Mouse (Mus musculus): Measurements from ENCODE around the gene Apol9a. TPM values are rescaled to one million over a fixed set of nuclear protein-coding genes. Genes with fewer than 3 reads are reported as not detected.

Apol9a gene
- polyA plus RNA-seq, 1 experiment from 2014 or later: not detected

- no peak for ATAC-seq (replicated peaks; ENCODE audit: low FRiP score)
- Histone ChIP-seq H3K9me3 (ENCODE audit: control insufficient read depth, low read length) (no peaks in the 10 kb centered on the region), H3K36me3 (ENCODE audit: control insufficient read depth, insufficient read depth, low read length) (no peaks in the 10 kb centered on the region), H3K4me1 (replicated peaks; ENCODE audit: control insufficient read depth, insufficient read depth, low read length) (peaks cover 27% of the 10 kb centered on the region), H3K27ac (ENCODE audit: low read depth, low read length) (no peak overlapping the region), H3K4me3 (ENCODE audit: low read depth, low read length) (no peak overlapping the region), H3K4me2 (ENCODE audit: low read depth, low read length, severe bottlenecking) (no peak overlapping the region), H3K27me3 (ENCODE audit: control insufficient read depth, insufficient read depth, low read length) (0 out of 2 replicates have a peak, but pooled peaks cover 2% of the 10 kb centered on the region), H3K9ac (ENCODE audit: low read length) (no peak overlapping the region)
- DNase-seq (ENCODE audit: low spot score): no peak
- WGBS: 92% methylated on average over 8 of the region's 8 CpGs
These were observed 51.0 kb downstream of the Apol9a start for GRCm38 (mm10) chr15:77359905-77360304.

GRCm38 (mm10) chr15:77359486-77359885, 51.4 kb downstream of the Apol9a start:
- Histone ChIP-seq H3K27me3 (ENCODE audit: control insufficient read depth, insufficient read depth, low read length) (0 out of 2 replicates have a peak, but pooled peaks cover 2% of the 10 kb centered on the region), H3K36me3 (ENCODE audit: control insufficient read depth, insufficient read depth, low read length) (no peaks in the 10 kb centered on the region), H3K9ac (ENCODE audit: low read length) (peak overlapping the region; percentile 70; the same call in 1 of the 2 replicates), H3K27ac (ENCODE audit: low read depth, low read length) (no peak overlapping the region), H3K4me2 (ENCODE audit: low read depth, low read length, severe bottlenecking) (no peak overlapping the region), H3K4me1 (replicated peaks; ENCODE audit: control insufficient read depth, insufficient read depth, low read length) (peaks cover 30% of the 10 kb centered on the region), H3K4me3 (ENCODE audit: low read depth, low read length) (no peak overlapping the region), H3K9me3 (ENCODE audit: control insufficient read depth, low read length) (no peaks in the 10 kb centered on the region)
- no peak for ATAC-seq (replicated peaks; ENCODE audit: low FRiP score)
- 70% methylated on average over 9 of the region's 9 CpGs for WGBS
- no peak for DNase-seq (ENCODE audit: low spot score)

GRCm38 (mm10) chr15:77359084-77359483, 51.9 kb downstream of the Apol9a start:
- 9% methylated on average over 6 of the region's 6 CpGs for WGBS
- Histone ChIP-seq H3K4me2 (ENCODE audit: low read depth, low read length, severe bottlenecking) (peak overlapping the region; percentile 54), H3K27me3 (ENCODE audit: control insufficient read depth, insufficient read depth, low read length) (0 out of 2 replicates have a peak, but pooled peaks cover 2% of the 10 kb centered on the region), H3K9me3 (ENCODE audit: control insufficient read depth, low read length) (no peaks in the 10 kb centered on the region), H3K36me3 (ENCODE audit: control insufficient read depth, insufficient read depth, low read length) (no peaks in the 10 kb centered on the region), H3K9ac (ENCODE audit: low read length) (peak overlapping the region; percentile 70), H3K4me3 (ENCODE audit: low read depth, low read length) (peak overlapping the region; percentile 22), H3K4me1 (replicated peaks; ENCODE audit: control insufficient read depth, insufficient read depth, low read length) (peaks cover 30% of the 10 kb centered on the region), H3K27ac (ENCODE audit: low read depth, low read length) (no peak overlapping the region)
- ATAC-seq (replicated peaks; ENCODE audit: low FRiP score) (peak; percentile 47), DNase-seq (ENCODE audit: low spot score) (no peak)

GRCm38 (mm10) chr15:77358320-77359040, 52.5 kb downstream of the Apol9a start:
- peak overlapping the region; percentile 54 for H3K4me2 ChIP-seq (ENCODE audit: low read depth, low read length, severe bottlenecking)
- H3K36me3 ChIP-seq (ENCODE audit: control insufficient read depth, insufficient read depth, low read length): no peaks in the 10 kb centered on the region
- no peak overlapping the region for H3K27ac ChIP-seq (ENCODE audit: low read depth, low read length)
- DNase-seq (ENCODE audit: low spot score): peak; percentile 93
- peak overlapping the region; percentile 70 for H3K9ac ChIP-seq (ENCODE audit: low read length)
- H3K4me3 ChIP-seq (ENCODE audit: low read depth, low read length): peak overlapping the region; percentile 22
- ATAC-seq (replicated peaks; ENCODE audit: low FRiP score): peak; percentile 84
- peaks cover 27% of the 10 kb centered on the region for H3K4me1 ChIP-seq (replicated peaks; ENCODE audit: control insufficient read depth, insufficient read depth, low read length)
- H3K9me3 ChIP-seq (ENCODE audit: control insufficient read depth, low read length): no peaks in the 10 kb centered on the region
- 5% methylated on average over 29 of the region's 29 CpGs for WGBS
- H3K27me3 ChIP-seq (ENCODE audit: control insufficient read depth, insufficient read depth, low read length): 0 out of 2 replicates have a peak, but pooled peaks cover 2% of the 10 kb centered on the region

GRCm38 (mm10) chr15:77356248-77356810, 54.6 kb downstream of the Apol9a start:
- 19% methylated on average over 11 of the region's 11 CpGs for WGBS
- Histone ChIP-seq H3K9ac (ENCODE audit: low read length) (no peak overlapping the region; the same call in 1 of the 2 replicates), H3K27me3 (ENCODE audit: control insufficient read depth, insufficient read depth, low read length) (0 out of 2 replicates have a peak, but pooled peaks cover 2% of the 10 kb centered on the region), H3K4me1 (replicated peaks; ENCODE audit: control insufficient read depth, insufficient read depth, low read length) (peaks cover 23% of the 10 kb centered on the region), H3K36me3 (ENCODE audit: control insufficient read depth, insufficient read depth, low read length) (no peaks in the 10 kb centered on the region), H3K4me2 (ENCODE audit: low read depth, low read length, severe bottlenecking) (no peak overlapping the region), H3K4me3 (ENCODE audit: low read depth, low read length) (no peak overlapping the region), H3K27ac (ENCODE audit: low read depth, low read length) (no peak overlapping the region), H3K9me3 (ENCODE audit: control insufficient read depth, low read length) (no peaks in the 10 kb centered on the region)
- ATAC-seq (replicated peaks; ENCODE audit: low FRiP score) (0 out of 2 replicates have a peak, but pooled peaks have one; percentile 32), DNase-seq (ENCODE audit: low spot score) (no peak)

GRCm38 (mm10) chr15:77354848-77355551, 55.9 kb downstream of the Apol9a start:
- no peaks in the 10 kb centered on the region for H3K36me3 ChIP-seq (ENCODE audit: control insufficient read depth, insufficient read depth, low read length)
- 67% methylated on average over 6 of the region's 6 CpGs for WGBS
- H3K4me3 ChIP-seq (ENCODE audit: low read depth, low read length): no peak overlapping the region
- H3K4me2 ChIP-seq (ENCODE audit: low read depth, low read length, severe bottlenecking): no peak overlapping the region
- no peak for ATAC-seq (replicated peaks; ENCODE audit: low FRiP score)
- 0 out of 2 replicates have a peak, but pooled peaks cover 2% of the 10 kb centered on the region for H3K27me3 ChIP-seq (ENCODE audit: control insufficient read depth, insufficient read depth, low read length)
- 0 out of 2 replicates have a peak overlapping the region, but pooled peaks have one; percentile 12 for H3K9ac ChIP-seq (ENCODE audit: low read length)
- H3K27ac ChIP-seq (ENCODE audit: low read depth, low read length): no peak overlapping the region
- no peaks in the 10 kb centered on the region for H3K9me3 ChIP-seq (ENCODE audit: control insufficient read depth, low read length)
- DNase-seq (ENCODE audit: low spot score): no peak
- peaks cover 23% of the 10 kb centered on the region for H3K4me1 ChIP-seq (replicated peaks; ENCODE audit: control insufficient read depth, insufficient read depth, low read length)

DNA sequence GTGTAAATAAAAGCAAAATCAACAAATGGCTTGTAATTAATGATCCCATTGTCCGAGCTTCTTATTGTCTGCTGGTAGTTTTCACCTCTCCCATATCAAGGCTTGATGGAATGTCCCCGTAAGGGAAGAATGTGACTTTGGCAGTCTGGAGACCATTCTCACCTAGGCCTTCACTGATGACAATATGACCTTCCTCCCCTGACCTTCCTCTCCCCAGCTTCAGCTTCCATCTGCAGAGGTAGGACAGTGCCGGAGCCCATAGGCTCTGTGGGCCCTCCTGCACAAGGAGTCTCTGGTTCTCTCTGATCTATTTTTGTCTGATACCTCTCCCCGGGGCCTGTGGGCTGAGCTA, 56.5 kb downstream of the Apol9a start:
- DNase-seq (ENCODE audit: low spot score) (no peak), ATAC-seq (replicated peaks; ENCODE audit: low FRiP score) (no peak)
- Histone ChIP-seq H3K9ac (ENCODE audit: low read length) (no peak overlapping the region), H3K4me1 (replicated peaks; ENCODE audit: control insufficient read depth, insufficient read depth, low read length) (peaks cover 22% of the 10 kb centered on the region), H3K27me3 (ENCODE audit: control insufficient read depth, insufficient read depth, low read length) (0 out of 2 replicates have a peak, but pooled peaks cover 2% of the 10 kb centered on the region), H3K36me3 (ENCODE audit: control insufficient read depth, insufficient read depth, low read length) (no peaks in the 10 kb centered on the region), H3K4me2 (ENCODE audit: low read depth, low read length, severe bottlenecking) (no peak overlapping the region), H3K9me3 (ENCODE audit: control insufficient read depth, low read length) (no peaks in the 10 kb centered on the region), H3K27ac (ENCODE audit: low read depth, low read length) (no peak overlapping the region), H3K4me3 (ENCODE audit: low read depth, low read length) (no peak overlapping the region)
- 57% methylated on average over 4 of the region's 4 CpGs for WGBS

Measured in forebrain, embryonic 11.5 days (tissue).